Mouse (Mus musculus) midbrain, embryonic 15.5 days (tissue): ENCODE measurements at regions not wholly inside any gene's neighbourhood (a gene's known extent, or its start where the extent isn't known, plus 50 kb on each side); places are given as distances from the start of the nearest gene placed in this dataset.

Experiments
- ATAC-seq: fragments of 200-750 bp; cut with Nextera tagmentation; replicated peaks from 2 replicates; pipeline ENCODE4 v1.8.0; 2017; ENCODE audit warnings: moderate TSS enrichment
- H3K27ac ChIP-seq: fragments of 300-500 bp; sonication (generic); 2 replicates; pipeline ENCODE4 v1.5.1; 2015; ENCODE audit warnings: mild to moderate bottlenecking, inconsistent platforms
- H3K27me3 ChIP-seq: fragments of 300-500 bp; sonication (generic); replicated peaks from 2 replicates; pipeline ENCODE4 v1.6.1; 2015; ENCODE audit warnings: inconsistent platforms
- H3K36me3 ChIP-seq: fragments of 300-500 bp; sonication (generic); replicated peaks from 2 replicates; pipeline ENCODE4 v1.6.1; 2015; ENCODE audit warnings: inconsistent platforms
- H3K4me1 ChIP-seq: fragments of 300-500 bp; sonication (generic); 2 replicates; pipeline ENCODE4 v1.6.1; 2015; ENCODE audit warnings: inconsistent platforms
- H3K4me2 ChIP-seq: fragments of 300-500 bp; sonication (generic); 2 replicates; pipeline ENCODE4 v1.6.1; 2015; ENCODE audit warnings: inconsistent platforms, mild to moderate bottlenecking, moderate library complexity
- H3K4me3 ChIP-seq: fragments of 300-500 bp; sonication (generic); 2 replicates; pipeline ENCODE4 v1.5.1; 2015; ENCODE audit warnings: mild to moderate bottlenecking, inconsistent platforms
- H3K9ac ChIP-seq: fragments of 300-500 bp; sonication (generic); 2 replicates; pipeline ENCODE4 v1.6.1; 2015; ENCODE audit warnings: mild to moderate bottlenecking, inconsistent platforms
- H3K9me3 ChIP-seq: fragments of 300-500 bp; sonication (generic); 2 replicates; pipeline ENCODE4 v1.6.1; 2016; ENCODE audit warnings: inconsistent platforms
- WGBS: fragments of 180-500 bp; shearing (Covaris S2); methylation state at CpG from one replicate; pipeline ENCODE4 v1.1.7; 2015; ENCODE audit warnings: mixed read lengths; 5-methylcytosine and 5-hydroxymethylcytosine counted together

GRCm38 (mm10) chr2:94590494-94590893 lies 152.6 kb upstream of the Api5 start:
- H3K4me3 ChIP-seq, result no peak overlapping the region
- H3K9me3 ChIP-seq, result no peaks in the 10 kb centered on the region
- no peak overlapping the region for H3K4me2 ChIP-seq
- no peaks in the 10 kb centered on the region for H3K4me1 ChIP-seq
- H3K27ac ChIP-seq, result no peak overlapping the region
- no peaks in the 10 kb centered on the region for H3K27me3 ChIP-seq
- no peak for ATAC-seq
- H3K36me3 ChIP-seq, result no peaks in the 10 kb centered on the region
- H3K9ac ChIP-seq, result no peak overlapping the region
- WGBS, result 34% methylated on average over 6 of the region's 6 CpGs

DNA sequence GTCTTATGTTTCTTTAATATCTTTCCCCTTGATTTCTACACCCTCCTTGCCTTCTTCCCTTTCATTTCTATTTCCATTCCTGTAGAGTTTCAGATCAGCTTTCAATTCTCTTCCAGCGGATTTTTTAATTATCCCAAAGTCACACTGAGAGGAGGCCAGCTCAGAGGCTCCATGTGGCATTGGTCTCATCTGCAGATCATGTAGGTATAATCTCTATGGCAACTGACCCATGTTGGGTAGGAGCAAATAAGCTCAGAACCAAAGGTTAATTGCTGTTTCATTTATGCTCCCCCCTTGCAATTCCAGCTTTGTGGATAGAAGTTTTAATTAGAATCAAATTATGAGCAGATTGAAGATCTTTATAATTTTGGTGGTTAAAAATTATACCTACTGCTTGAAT lies 149.3 kb upstream of the Api5 start:
- 58% methylated on average over 1 of the region's 1 CpGs for WGBS
- no peaks in the 10 kb centered on the region for H3K9me3 ChIP-seq
- H3K9ac ChIP-seq, result no peak overlapping the region
- no peak for ATAC-seq
- H3K27me3 ChIP-seq, result no peaks in the 10 kb centered on the region
- H3K27ac ChIP-seq, result no peak overlapping the region
- no peak overlapping the region for H3K4me2 ChIP-seq
- H3K4me3 ChIP-seq, result no peak overlapping the region
- no peaks in the 10 kb centered on the region for H3K36me3 ChIP-seq
- H3K4me1 ChIP-seq, result no peaks in the 10 kb centered on the region

DNA sequence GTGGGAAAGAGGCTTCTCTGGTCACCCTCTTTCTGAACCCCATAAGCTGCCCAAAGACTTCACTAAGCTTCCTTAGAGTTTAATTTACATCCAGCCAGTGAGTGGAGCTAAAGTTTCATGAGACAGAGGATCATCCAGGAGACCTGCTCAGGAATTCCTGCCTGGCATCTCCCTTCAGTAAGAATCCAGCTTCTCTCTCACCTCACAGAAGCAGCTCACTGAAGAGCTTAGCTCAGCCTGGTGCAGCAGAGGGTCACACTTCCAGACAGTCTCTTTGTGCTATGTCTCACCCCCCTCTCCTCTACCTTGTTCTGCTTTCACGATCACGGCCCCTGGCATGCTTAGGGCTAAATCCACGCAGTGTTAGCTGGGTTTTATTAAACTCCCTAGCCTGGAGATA lies 133.7 kb upstream of the Api5 start:
- Histone ChIP-seq H3K4me2 (no peak overlapping the region), H3K4me3 (no peak overlapping the region), H3K9me3 (no peaks in the 10 kb centered on the region), H3K4me1 (no peaks in the 10 kb centered on the region; the same call in 1 of the 2 replicates), H3K9ac (no peak overlapping the region), H3K27ac (no peak overlapping the region), H3K27me3 (no peaks in the 10 kb centered on the region), H3K36me3 (no peaks in the 10 kb centered on the region)
- ATAC-seq, result peak; percentile 73
- WGBS, result 10% methylated on average over 3 of the region's 3 CpGs

DNA sequence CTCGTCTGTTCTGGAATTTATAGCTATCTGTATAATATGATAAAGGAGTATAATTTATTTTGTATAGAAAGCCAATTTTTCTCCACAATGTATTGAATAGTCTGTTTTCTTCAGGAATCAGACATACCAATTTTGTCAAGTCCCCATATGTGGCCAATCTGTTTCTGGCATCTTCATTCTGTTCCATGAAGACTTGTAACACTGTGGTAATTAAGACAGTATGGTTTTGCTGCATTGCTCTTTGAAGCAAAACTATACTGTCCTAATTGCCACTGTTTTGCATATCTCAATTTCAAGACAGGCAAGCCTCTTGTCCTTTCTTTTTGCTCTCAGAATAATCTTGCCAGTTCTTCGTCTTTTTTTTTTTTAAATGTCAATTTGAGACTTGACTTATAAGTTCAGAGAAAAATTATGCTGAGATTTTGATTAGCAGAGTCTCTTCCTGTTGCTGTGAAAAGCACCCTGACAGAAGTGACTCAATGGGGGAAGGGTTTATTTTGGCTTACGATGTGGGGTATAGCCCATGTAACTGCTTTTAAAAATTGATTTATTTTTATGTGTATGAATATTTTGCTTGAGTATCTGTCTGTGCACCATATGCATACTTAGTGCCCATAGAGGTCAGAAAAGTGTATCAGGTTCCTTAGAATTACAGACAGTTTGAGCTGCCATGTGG lies 103.4 kb upstream of the Api5 start:
- H3K9me3 ChIP-seq, result no peaks in the 10 kb centered on the region
- no peaks in the 10 kb centered on the region for H3K36me3 ChIP-seq
- H3K4me3 ChIP-seq, result no peak overlapping the region
- 81% methylated on average over 3 of the region's 3 CpGs for WGBS
- no peak overlapping the region for H3K9ac ChIP-seq
- no peak for ATAC-seq
- H3K4me1 ChIP-seq, result no peaks in the 10 kb centered on the region
- no peak overlapping the region for H3K27ac ChIP-seq
- H3K27me3 ChIP-seq, result no peaks in the 10 kb centered on the region
- no peak overlapping the region for H3K4me2 ChIP-seq

GRCm38 (mm10) chr2:94536631-94537030 lies 98.7 kb upstream of the Api5 start:
- Histone ChIP-seq H3K27ac (no peak overlapping the region), H3K27me3 (no peaks in the 10 kb centered on the region), H3K4me3 (no peak overlapping the region), H3K9me3 (no peaks in the 10 kb centered on the region), H3K4me2 (no peak overlapping the region), H3K4me1 (no peaks in the 10 kb centered on the region), H3K36me3 (no peaks in the 10 kb centered on the region), H3K9ac (no peak overlapping the region)
- 89% methylated on average over 4 of the region's 4 CpGs for WGBS
- no peak for ATAC-seq

- H3K9ac ChIP-seq, result no peak overlapping the region
- no peak overlapping the region for H3K4me3 ChIP-seq
- no peak for ATAC-seq
- 48% methylated on average over 5 of the region's 5 CpGs for WGBS
- H3K4me2 ChIP-seq, result no peak overlapping the region
- H3K27ac ChIP-seq, result no peak overlapping the region
- H3K27me3 ChIP-seq, result no peaks in the 10 kb centered on the region
- no peaks in the 10 kb centered on the region for H3K9me3 ChIP-seq
- H3K4me1 ChIP-seq, result no peaks in the 10 kb centered on the region
- H3K36me3 ChIP-seq, result no peaks in the 10 kb centered on the region
Measured at GRCm38 (mm10) chr2:94531175-94531574, 93.2 kb upstream of the Api5 start.

- H3K9ac ChIP-seq, result no peak overlapping the region
- H3K36me3 ChIP-seq, result no peaks in the 10 kb centered on the region
- no peaks in the 10 kb centered on the region for H3K4me1 ChIP-seq
- no peak for ATAC-seq
- H3K4me3 ChIP-seq, result no peak overlapping the region
- no peaks in the 10 kb centered on the region for H3K27me3 ChIP-seq
- no peaks in the 10 kb centered on the region for H3K9me3 ChIP-seq
- H3K27ac ChIP-seq, result no peak overlapping the region
- WGBS, result 35% methylated on average over 6 of the region's 6 CpGs
- no peak overlapping the region for H3K4me2 ChIP-seq
Measured at GRCm38 (mm10) chr2:94524536-94524935, 86.6 kb upstream of the Api5 start.

DNA sequence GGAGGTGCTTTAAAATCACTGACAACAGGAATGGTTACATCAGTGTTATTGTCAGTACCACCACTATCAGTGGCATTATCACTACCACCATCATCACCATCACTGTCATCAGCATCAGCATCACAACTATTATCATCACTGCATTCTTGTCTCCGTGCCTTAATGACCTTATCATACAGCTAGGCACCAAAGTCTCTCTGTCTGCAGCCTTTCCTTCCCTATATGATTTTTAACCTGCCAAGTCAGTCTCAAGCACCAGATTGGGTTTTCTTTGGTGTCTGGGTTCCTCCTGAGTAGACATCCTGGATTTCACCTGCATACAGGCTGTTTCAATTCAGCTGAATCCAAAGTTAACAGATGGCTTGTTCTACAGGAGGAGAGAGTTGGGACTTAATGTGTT lies 78.9 kb upstream of the Api5 start:
- Histone ChIP-seq H3K9ac (no peak overlapping the region), H3K27ac (no peak overlapping the region), H3K27me3 (no peaks in the 10 kb centered on the region), H3K4me2 (no peak overlapping the region), H3K36me3 (no peaks in the 10 kb centered on the region), H3K4me1 (no peaks in the 10 kb centered on the region), H3K9me3 (no peaks in the 10 kb centered on the region), H3K4me3 (no peak overlapping the region)
- no peak for ATAC-seq
- 93% methylated on average over 1 of the region's 1 CpGs for WGBS

GRCm38 (mm10) chr2:94512027-94512426 lies 74.1 kb upstream of the Api5 start:
- 66% methylated on average over 3 of the region's 3 CpGs for WGBS
- Histone ChIP-seq H3K9me3 (no peaks in the 10 kb centered on the region), H3K36me3 (no peaks in the 10 kb centered on the region), H3K4me3 (no peak overlapping the region), H3K4me2 (no peak overlapping the region), H3K9ac (no peak overlapping the region), H3K27ac (no peak overlapping the region), H3K27me3 (no peaks in the 10 kb centered on the region), H3K4me1 (no peaks in the 10 kb centered on the region)
- no peak for ATAC-seq

DNA sequence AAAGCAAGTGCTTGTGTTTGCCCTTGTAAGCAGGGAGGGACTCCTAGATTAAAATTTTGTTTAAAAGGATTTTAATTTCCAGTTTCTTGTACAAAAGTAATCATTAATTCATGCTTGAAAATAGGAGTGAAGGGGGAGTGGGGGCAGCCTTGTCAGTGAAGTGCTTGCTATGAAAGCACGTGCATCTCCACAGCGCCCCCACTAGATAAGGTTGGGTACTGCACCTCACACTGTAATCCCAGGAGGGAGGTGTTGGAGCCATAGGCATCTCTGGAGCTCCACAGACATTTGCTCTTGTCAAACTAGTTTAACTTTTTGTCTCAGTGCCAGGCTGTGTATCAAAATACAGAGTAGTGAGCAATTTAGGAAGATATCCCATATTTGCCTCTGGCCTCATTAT lies 62.7 kb upstream of the Api5 start:
- H3K4me3 ChIP-seq, result no peak overlapping the region
- WGBS, result 51% methylated on average over 2 of the region's 2 CpGs
- no peak for ATAC-seq
- H3K4me2 ChIP-seq, result no peak overlapping the region
- no peaks in the 10 kb centered on the region for H3K9me3 ChIP-seq
- no peak overlapping the region for H3K27ac ChIP-seq
- no peaks in the 10 kb centered on the region for H3K36me3 ChIP-seq
- H3K9ac ChIP-seq, result no peak overlapping the region
- H3K4me1 ChIP-seq, result no peaks in the 10 kb centered on the region
- no peaks in the 10 kb centered on the region for H3K27me3 ChIP-seq

DNA sequence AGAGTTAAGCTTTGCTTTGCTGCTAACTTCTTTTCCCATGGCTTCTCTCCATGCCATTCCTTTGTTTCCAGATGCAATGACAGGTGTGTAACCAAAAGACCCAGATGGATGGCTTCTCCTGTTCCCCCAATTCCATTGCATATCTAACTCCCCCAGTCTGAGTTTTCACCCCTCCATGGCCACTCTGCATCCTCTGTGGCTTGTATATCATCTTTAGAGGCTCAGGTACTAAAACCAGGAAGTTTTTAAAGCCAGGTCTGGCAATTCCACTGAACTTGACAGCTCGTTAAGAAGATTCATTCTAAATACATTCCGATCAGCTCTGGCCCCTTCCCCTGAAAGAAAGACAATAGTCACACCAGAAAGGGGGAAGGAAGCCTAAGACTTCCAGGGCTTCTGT lies 60.6 kb upstream of the Api5 start:
- ATAC-seq, result no peak
- Histone ChIP-seq H3K9ac (no peak overlapping the region), H3K9me3 (no peaks in the 10 kb centered on the region), H3K27ac (no peak overlapping the region), H3K4me1 (no peaks in the 10 kb centered on the region), H3K27me3 (no peaks in the 10 kb centered on the region), H3K36me3 (no peaks in the 10 kb centered on the region), H3K4me2 (no peak overlapping the region), H3K4me3 (no peak overlapping the region)
- WGBS, result 63% methylated on average over 2 of the region's 2 CpGs
